Mouse (Mus musculus) adrenal gland, postnatal 4 days (tissue): Measurements from ENCODE around the gene Rhebl1. TPM values are rescaled to one million over a fixed set of nuclear protein-coding genes. Genes with fewer than 3 reads are reported as not detected.

ENCODE experiments used
- DNase-seq, 2 experiments: peaks; one replicate each; pipeline ENCODE4 v3.0.0; 2021 to 2022; ENCODE audit warnings: low spot score in 2 of 2, mixed read lengths in 2 of 2
- total RNA-seq, 2 experiments: library from RNA; stranded (reverse); gene quantifications; 2 replicates each; pipeline ENCODE4 v1.2.3; 2021

Gene Rhebl1
- total RNA-seq, 2 experiments from 2014 or later, result 3.9 to 6.2 TPM

GRCm38 (mm10) chr15:98871916-98872888 is 22.1 kb downstream of the Rhebl1 start:
- DNase-seq, result peak; percentile 68 to 82

- no peak for DNase-seq
Observed at GRCm38 (mm10) chr15:98871070-98871915, 23.0 kb downstream of the Rhebl1 start, which contains the start of gene Kmt2d. Gene Kmt2d (minus strand): TSS chr15:98871204.

- no peak for DNase-seq
Observed at GRCm38 (mm10) chr15:98870179-98871069, 23.9 kb downstream of the Rhebl1 start.

- no peak for DNase-seq
Observed at GRCm38 (mm10) chr15:98869342-98870178, 24.8 kb downstream of the Rhebl1 start.

- no peak for DNase-seq
Observed at GRCm38 (mm10) chr15:98868346-98869063, 25.8 kb downstream of the Rhebl1 start.

GRCm38 (mm10) chr15:98867321-98867720 is 27.0 kb downstream of the Rhebl1 start:
- no peak for DNase-seq

- no peak for DNase-seq
Observed at GRCm38 (mm10) chr15:98866501-98866900, 27.8 kb downstream of the Rhebl1 start.

GRCm38 (mm10) chr15:98865771-98866170 is 28.6 kb downstream of the Rhebl1 start:
- DNase-seq, result no peak

GRCm38 (mm10) chr15:98864951-98865350 is 29.4 kb downstream of the Rhebl1 start:
- DNase-seq, result no peak

GRCm38 (mm10) chr15:98863451-98863958 is 30.8 kb downstream of the Rhebl1 start:
- DNase-seq, result no peak

GRCm38 (mm10) chr15:98861701-98862410 is 32.5 kb downstream of the Rhebl1 start:
- DNase-seq, result no peak

- no peak for DNase-seq
Observed at GRCm38 (mm10) chr15:98860921-98861320, 33.4 kb downstream of the Rhebl1 start.

GRCm38 (mm10) chr15:98859319-98860043 is 34.9 kb downstream of the Rhebl1 start:
- no peak for DNase-seq

- no peak for DNase-seq
Observed at GRCm38 (mm10) chr15:98854214-98854613, 40.1 kb downstream of the Rhebl1 start.

- no peak for DNase-seq
Observed at GRCm38 (mm10) chr15:98853161-98853937, 41.0 kb downstream of the Rhebl1 start.

- DNase-seq, result no peak
Observed at GRCm38 (mm10) chr15:98852733-98853132, 41.6 kb downstream of the Rhebl1 start.

- no peak for DNase-seq
Observed at GRCm38 (mm10) chr15:98852071-98852470, 42.3 kb downstream of the Rhebl1 start.
